In genomic region chr5:142944979-142945682, GRCm38 (mm10) we compare ENCODE assay signal across 11 mouse cellular contexts. TPM values are rescaled to one million over a fixed set of nuclear protein-coding genes. Genes with fewer than 3 reads are reported as not detected.
A peak's percentile ranks its signal among the peaks of the same experiment; 100 is the strongest.
DNase-seq lines count a peak whose midpoint lies in the region; ATAC-seq and TF ChIP-seq lines count a peak whose summit lies in the region.
"Had no signal": no experiment of that assay in that cellular context is flagged by ENCODE, and none has a peak within 500 bp of the region (broad histone marks: within the 10 kb centered on the region; RNA-seq: fewer than 3 reads in every experiment).

No protein-coding gene starts in this region.

- no peaks in the 10 kb centered on the region for H3K36me3 ChIP-seq in intestine, embryonic 14.5 days (ENCODE audit: control insufficient read depth, insufficient read depth, low read length)
- H3K36me3 ChIP-seq in intestine, postnatal 0 days (ENCODE audit: control insufficient read depth, insufficient read depth): no peaks in the 10 kb centered on the region
- H3K36me3 ChIP-seq in embryonic facial prominence, embryonic 13.5 days: no peaks in the 10 kb centered on the region
- no peaks in the 10 kb centered on the region for H3K36me3 ChIP-seq in forebrain, embryonic 11.5 days (ENCODE audit: control insufficient read depth, insufficient read depth, low read length)
- H3K36me3 ChIP-seq: neural tube, embryonic 12.5 days had no signal

- DNase-seq in intestine, embryonic 14.5 days (ENCODE audit: low spot score): peak; percentile 61
- peak; percentile 69 for DNase-seq in kidney, adult 11 months
- DNase-seq in lung, postnatal 25 days (ENCODE audit: low spot score): peak; percentile 65
- no peak for DNase-seq in forebrain, embryonic 11.5 days (ENCODE audit: low spot score)
- no peak for DNase-seq in layer of hippocampus, postnatal 14 days (ENCODE audit: low spot score in 2 of 2)
- DNase-seq: thymus, adult 2 months had no signal

- no peak for TF ChIP-seq CTCF in intestine, postnatal 0 days (IDR thresholded peaks at IDR 0.05; ENCODE audit: low read depth)

- H3K9me3 ChIP-seq in intestine, embryonic 14.5 days (ENCODE audit: control insufficient read depth, low read length): no peaks in the 10 kb centered on the region
- no peaks in the 10 kb centered on the region for H3K9me3 ChIP-seq in intestine, postnatal 0 days (ENCODE audit: control insufficient read depth)
- no peaks in the 10 kb centered on the region for H3K9me3 ChIP-seq in embryonic facial prominence, embryonic 13.5 days
- H3K9me3 ChIP-seq in forebrain, embryonic 11.5 days (ENCODE audit: control insufficient read depth, low read length): no peaks in the 10 kb centered on the region

- H3K27ac ChIP-seq in intestine, embryonic 14.5 days (ENCODE audit: low read depth): no peak overlapping the region
- no peak overlapping the region for H3K27ac ChIP-seq in intestine, postnatal 0 days (ENCODE audit: low read depth, low read length)
- H3K27ac ChIP-seq in embryonic facial prominence, embryonic 13.5 days: 0 out of 2 replicates have a peak overlapping the region, but pooled peaks have one; percentile 16
- no peak overlapping the region for H3K27ac ChIP-seq in forebrain, embryonic 11.5 days (ENCODE audit: low read depth, low read length)
- H3K27ac ChIP-seq: left cerebral cortex, adult 2 months; neural tube, embryonic 12.5 days had no signal

- WGBS in intestine, embryonic 14.5 days: 52% methylated on average over 8 of the region's 8 CpGs
- 67% methylated on average over 8 of the region's 8 CpGs for WGBS in intestine, postnatal 0 days
- 43% methylated on average over 8 of the region's 8 CpGs for WGBS in embryonic facial prominence, embryonic 13.5 days
- WGBS in forebrain, embryonic 11.5 days: 61% methylated on average over 8 of the region's 8 CpGs

- 0 out of 2 replicates have a peak, but pooled peaks have one; percentile 21 for ATAC-seq in intestine, embryonic 14.5 days (replicated peaks; ENCODE audit: low FRiP score, low TSS enrichment, low read depth)
- ATAC-seq in intestine, postnatal 0 days: no peak
- ATAC-seq in embryonic facial prominence, embryonic 13.5 days (ENCODE audit: insufficient number of reproducible peaks, insufficient read depth, low FRiP score, low TSS enrichment, low read depth): no peak
- no peak for ATAC-seq in forebrain, embryonic 11.5 days (replicated peaks; ENCODE audit: low FRiP score)
- no peak for ATAC-seq in CD4-positive, CD25-positive, alpha-beta regulatory T cell, adult 4 months

- no peak overlapping the region for H3K4me2 ChIP-seq in intestine, embryonic 14.5 days (ENCODE audit: low read length)
- H3K4me2 ChIP-seq in intestine, postnatal 0 days (replicated peaks; ENCODE audit: low read depth): no peak overlapping the region
- no peak overlapping the region for H3K4me2 ChIP-seq in embryonic facial prominence, embryonic 13.5 days
- H3K4me2 ChIP-seq in forebrain, embryonic 11.5 days (ENCODE audit: low read depth, low read length, severe bottlenecking): no peak overlapping the region
- H3K4me2 ChIP-seq: neural tube, embryonic 12.5 days had no signal

- no peak overlapping the region for H3K4me3 ChIP-seq in intestine, embryonic 14.5 days (ENCODE audit: low read depth, low read length)
- no peak overlapping the region for H3K4me3 ChIP-seq in intestine, postnatal 0 days (ENCODE audit: low read depth, low read length)
- H3K4me3 ChIP-seq in embryonic facial prominence, embryonic 13.5 days: no peak overlapping the region
- H3K4me3 ChIP-seq in forebrain, embryonic 11.5 days (ENCODE audit: low read depth, low read length): no peak overlapping the region
- H3K4me3 ChIP-seq: left cerebral cortex, adult 2 months; neural tube, embryonic 12.5 days had no signal

- H3K9ac ChIP-seq in intestine, embryonic 14.5 days (ENCODE audit: low read length): no peak overlapping the region
- no peak overlapping the region for H3K9ac ChIP-seq in intestine, postnatal 0 days (ENCODE audit: low read depth, low read length)
- no peak overlapping the region for H3K9ac ChIP-seq in embryonic facial prominence, embryonic 13.5 days
- H3K9ac ChIP-seq in forebrain, embryonic 11.5 days (ENCODE audit: low read length): no peak overlapping the region
- H3K9ac ChIP-seq: neural tube, embryonic 12.5 days had no signal

- no peaks in the 10 kb centered on the region; the same call in 1 of the 2 replicates for H3K4me1 ChIP-seq in intestine, embryonic 14.5 days (replicated peaks; ENCODE audit: control insufficient read depth, insufficient read depth, low read length)
- H3K4me1 ChIP-seq in intestine, postnatal 0 days (replicated peaks; ENCODE audit: control insufficient read depth, insufficient read depth, low read length): no peaks in the 10 kb centered on the region
- peaks cover 6% of the 10 kb centered on the region; the same call in 1 of the 2 replicates for H3K4me1 ChIP-seq in embryonic facial prominence, embryonic 13.5 days
- H3K4me1 ChIP-seq in forebrain, embryonic 11.5 days (replicated peaks; ENCODE audit: control insufficient read depth, insufficient read depth, low read length): no peaks in the 10 kb centered on the region
- H3K4me1 ChIP-seq: neural tube, embryonic 12.5 days had no signal

- no peaks in the 10 kb centered on the region for H3K27me3 ChIP-seq in intestine, embryonic 14.5 days (replicated peaks; ENCODE audit: control insufficient read depth, insufficient read depth, low read length)
- H3K27me3 ChIP-seq in intestine, postnatal 0 days (replicated peaks; ENCODE audit: control insufficient read depth, insufficient read depth, low read length): no peaks in the 10 kb centered on the region
- H3K27me3 ChIP-seq in embryonic facial prominence, embryonic 13.5 days: no peaks in the 10 kb centered on the region
- no peaks in the 10 kb centered on the region for H3K27me3 ChIP-seq in forebrain, embryonic 11.5 days (ENCODE audit: control insufficient read depth, insufficient read depth, low read length)
- H3K27me3 ChIP-seq: neural tube, embryonic 12.5 days had no signal

RNA-seq across cellular contexts. Expression of gene Fscn1, which starts 15.0 kb away (rescaled TPM):
- 230 and 247 TPM in 2 replicates for polyA plus RNA-seq in intestine, embryonic 14.5 days (2014; fragmentation: Nextera tagmentation; extraction: Ambion mirVana)
- polyA plus RNA-seq in intestine, postnatal 0 days (2015; fragmentation: Nextera tagmentation; extraction: Ambion mirVana): 36.5 and 37.1 TPM in 2 replicates
- 392 and 441 TPM in 2 replicates for polyA plus RNA-seq in embryonic facial prominence, embryonic 13.5 days (2015; fragmentation: Nextera tagmentation; extraction: Ambion mirVana)
- polyA plus RNA-seq in forebrain, embryonic 11.5 days (2014; fragmentation: Nextera tagmentation; extraction: Ambion mirVana): 680 and 728 TPM in 2 replicates
- polyA plus RNA-seq in CD4-positive, CD25-positive, alpha-beta regulatory T cell, adult 4 months (2017; shearing (Covaris generic)): under 1 TPM; 0.36 to 0.58 TPM
- 100 to 1,000 TPM; 304 to 311 TPM for total RNA-seq in layer of hippocampus, postnatal 14 days (2021)

RNA-seq across cellular contexts. Expression of gene Actb, which starts 38.6 kb away (rescaled TPM):
- 15,561 and 16,510 TPM in 2 replicates for polyA plus RNA-seq in intestine, embryonic 14.5 days (2014; fragmentation: Nextera tagmentation; extraction: Ambion mirVana)
- polyA plus RNA-seq in intestine, postnatal 0 days (2015; fragmentation: Nextera tagmentation; extraction: Ambion mirVana): 22,808 and 23,070 TPM in 2 replicates
- polyA plus RNA-seq in embryonic facial prominence, embryonic 13.5 days (2015; fragmentation: Nextera tagmentation; extraction: Ambion mirVana): 14,475 and 16,597 TPM in 2 replicates
- 13,526 and 13,808 TPM in 2 replicates for polyA plus RNA-seq in forebrain, embryonic 11.5 days (2014; fragmentation: Nextera tagmentation; extraction: Ambion mirVana)
- polyA plus RNA-seq in CD4-positive, CD25-positive, alpha-beta regulatory T cell, adult 4 months (2017; shearing (Covaris generic)): over 10,000 TPM; 21,144 to 46,167 TPM
- 1,000 to 10,000 TPM; 3,650 to 3,993 TPM for total RNA-seq in layer of hippocampus, postnatal 14 days (2021)

RNA-seq across cellular contexts. Expression of gene Fbxl18, which starts 49.9 kb away (rescaled TPM):
- polyA plus RNA-seq in intestine, embryonic 14.5 days (2014; fragmentation: Nextera tagmentation; extraction: Ambion mirVana): 10.3 and 10.8 TPM in 2 replicates
- 5.6 and 6.2 TPM in 2 replicates for polyA plus RNA-seq in intestine, postnatal 0 days (2015; fragmentation: Nextera tagmentation; extraction: Ambion mirVana)
- polyA plus RNA-seq in embryonic facial prominence, embryonic 13.5 days (2015; fragmentation: Nextera tagmentation; extraction: Ambion mirVana): 15.0 and 15.7 TPM in 2 replicates
- 15.4 and 16.0 TPM in 2 replicates for polyA plus RNA-seq in forebrain, embryonic 11.5 days (2014; fragmentation: Nextera tagmentation; extraction: Ambion mirVana)
- polyA plus RNA-seq in CD4-positive, CD25-positive, alpha-beta regulatory T cell, adult 4 months (2017; shearing (Covaris generic)): 1 to 10 TPM; 3.9 to 8.6 TPM
- 10 to 100 TPM; 43.1 to 46.7 TPM for total RNA-seq in layer of hippocampus, postnatal 14 days (2021)

Comparison
In these comparisons a context has a peak if more than half of its experiments do, and no peak if none do; other contexts are left out.
1. DNase-seq: peak in intestine, embryonic 14.5 days (single experiment), kidney, adult 11 months (single experiment) and lung, postnatal 25 days (single experiment); none in forebrain, embryonic 11.5 days (single experiment) and layer of hippocampus, postnatal 14 days (0 of 2).
2. RNA of gene Fscn1, which starts 15.0 kb away (polyA plus RNA-seq): 680 to 728 TPM in forebrain, embryonic 11.5 days, 392 to 441 TPM in embryonic facial prominence, embryonic 13.5 days, 230 to 247 TPM in intestine, embryonic 14.5 days and 36.5 to 37.1 TPM in intestine, postnatal 0 days; 0.36 to 0.58 TPM in CD4-positive, CD25-positive, alpha-beta regulatory T cell, adult 4 months; every median in the first group is over 10 times any median in the second.